Mouse (Mus musculus): ENCODE results near the gene Gm27027.

DNA sequence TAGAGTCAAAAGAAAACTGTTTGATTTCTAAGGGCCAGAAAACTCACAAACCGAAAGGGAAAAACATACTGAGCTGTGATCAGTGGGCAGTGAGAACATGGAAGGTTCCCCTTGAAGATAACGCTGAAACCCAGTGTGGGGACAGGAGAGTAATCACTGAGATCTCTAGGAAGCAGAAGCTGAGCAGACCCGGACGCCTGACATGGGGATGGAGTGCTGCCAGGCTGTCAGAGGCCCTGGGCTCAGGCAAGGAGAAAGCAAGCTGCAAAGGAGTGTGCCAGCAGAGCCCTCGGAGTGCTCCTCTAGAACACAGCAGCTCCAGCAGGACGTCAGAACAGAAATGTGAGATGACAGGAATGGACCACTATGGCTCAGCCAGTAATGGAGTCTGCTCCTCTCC lies 28.5 kb upstream of the Gm27027 start:
- TF ChIP-seq POLR2A (IDR thresholded peaks at IDR 0.05; ENCODE audit: low read depth, low read length) (no peak), CTCF (IDR thresholded peaks at IDR 0.05; ENCODE audit: extremely low read depth, insufficient read depth, insufficient read length, insufficient replicate concordance) (no peak)

All from spleen, adult 2 months (tissue).